Comparison of ENCODE assay signal across 8 mouse cellular contexts in genomic region chr3:106721397-106722027, GRCm38 (mm10). TPM values are rescaled to one million over a fixed set of nuclear protein-coding genes. Genes with fewer than 3 reads are reported as not detected.
DNase-seq lines count a peak whose midpoint lies in the region; ATAC-seq and TF ChIP-seq lines count a peak whose summit lies in the region.

No protein-coding gene starts in this region.

- peak overlapping the region; percentile 100 for H3K27ac ChIP-seq in bone marrow, adult 2 months (ENCODE audit: control insufficient read depth, insufficient read depth, low read depth, low read length, poor library complexity)
- peak overlapping the region; percentile 97 for H3K27ac ChIP-seq in embryonic facial prominence, embryonic 15.5 days (replicated peaks)
- H3K27ac ChIP-seq in limb, embryonic 14.5 days (replicated peaks; ENCODE audit: low read depth, low read length): peak overlapping the region; percentile 90
- H3K27ac ChIP-seq in midbrain, postnatal 0 days (ENCODE audit: low read depth, low read length): peak overlapping the region; percentile 98

- H3K9me3 ChIP-seq in embryonic facial prominence, embryonic 15.5 days (replicated peaks): no peaks in the 10 kb centered on the region
- H3K9me3 ChIP-seq in limb, embryonic 14.5 days (ENCODE audit: control insufficient read depth, low read length): no peaks in the 10 kb centered on the region
- H3K9me3 ChIP-seq in midbrain, postnatal 0 days (ENCODE audit: low read length): peaks cover 12% of the 10 kb centered on the region; the same call in 1 of the 2 replicates

- H3K27me3 ChIP-seq in embryonic facial prominence, embryonic 15.5 days: 0 out of 2 replicates have a peak, but pooled peaks cover 3% of the 10 kb centered on the region
- H3K27me3 ChIP-seq in limb, embryonic 14.5 days (ENCODE audit: control insufficient read depth, insufficient read depth, low read length): no peaks in the 10 kb centered on the region
- no peaks in the 10 kb centered on the region for H3K27me3 ChIP-seq in midbrain, postnatal 0 days (ENCODE audit: insufficient read depth, low read length)

- H3K4me1 ChIP-seq in bone marrow, adult 2 months (ENCODE audit: control insufficient read depth, insufficient read depth, low read length): no peaks in the 10 kb centered on the region
- H3K4me1 ChIP-seq in embryonic facial prominence, embryonic 15.5 days: no peaks in the 10 kb centered on the region
- H3K4me1 ChIP-seq in limb, embryonic 14.5 days (ENCODE audit: control insufficient read depth, insufficient read depth, low read length): no peaks in the 10 kb centered on the region
- H3K4me1 ChIP-seq in midbrain, postnatal 0 days (ENCODE audit: insufficient read depth, low read length): no peaks in the 10 kb centered on the region

- DNase-seq in 416B (ENCODE audit: low read depth): peak; percentile 100
- peak; percentile 98 for DNase-seq in heart, adult 8-10 months (ENCODE audit: low spot score)
- peak; percentile 99 for DNase-seq in kidney, adult 9 months
- DNase-seq in limb, embryonic 14.5 days (ENCODE audit: low spot score): peak; percentile 99
- DNase-seq in midbrain, postnatal 0 days (ENCODE audit: low spot score): peak; percentile 100
- DNase-seq in spleen, postnatal 14 days (ENCODE audit: low spot score in 2 of 2): peak; percentile 78 to 88

- peak; percentile 99 for ATAC-seq in embryonic facial prominence, embryonic 15.5 days (ENCODE audit: insufficient number of reproducible peaks, low FRiP score, low TSS enrichment, low read depth)
- ATAC-seq in limb, embryonic 14.5 days (ENCODE audit: low FRiP score, low read depth): peak; percentile 97
- ATAC-seq in midbrain, postnatal 0 days (ENCODE audit: low FRiP score): peak; percentile 100

- WGBS in bone marrow, adult 2 months: under 1% methylated on average over 31 of the region's 31 CpGs
- 2% methylated on average over 31 of the region's 31 CpGs for WGBS in embryonic facial prominence, embryonic 15.5 days
- 3% methylated on average over 31 of the region's 31 CpGs for WGBS in limb, embryonic 14.5 days
- WGBS in midbrain, postnatal 0 days: 2% methylated on average over 31 of the region's 31 CpGs

- peak overlapping the region; percentile 53 for H3K9ac ChIP-seq in embryonic facial prominence, embryonic 15.5 days
- H3K9ac ChIP-seq in limb, embryonic 14.5 days (ENCODE audit: low read depth, low read length, severe bottlenecking): peak overlapping the region; percentile 57
- peak overlapping the region; percentile 79 for H3K9ac ChIP-seq in midbrain, postnatal 0 days (replicated peaks; ENCODE audit: low read length, poor library complexity, severe bottlenecking)

- no peaks in the 10 kb centered on the region for H3K36me3 ChIP-seq in embryonic facial prominence, embryonic 15.5 days
- no peaks in the 10 kb centered on the region for H3K36me3 ChIP-seq in limb, embryonic 14.5 days (ENCODE audit: control insufficient read depth, insufficient read depth, low read length)
- no peaks in the 10 kb centered on the region for H3K36me3 ChIP-seq in midbrain, postnatal 0 days (ENCODE audit: insufficient read depth, low read length)

- peak overlapping the region; percentile 63 for H3K4me2 ChIP-seq in embryonic facial prominence, embryonic 15.5 days (replicated peaks)
- peak overlapping the region; percentile 60 for H3K4me2 ChIP-seq in limb, embryonic 14.5 days (replicated peaks; ENCODE audit: low read depth, low read length, severe bottlenecking)
- H3K4me2 ChIP-seq in midbrain, postnatal 0 days (ENCODE audit: low read depth, low read length, poor library complexity, severe bottlenecking): peak overlapping the region; percentile 52

- peak; percentile 55; the same call in 1 of the 2 replicates for TF ChIP-seq POLR2A in bone marrow, adult 2 months (IDR thresholded peaks at IDR 0.05; ENCODE audit: borderline replicate concordance, control insufficient read depth, low read depth, low read length)
- 0 out of 2 replicates have a peak, but pooled peaks have one; percentile 32 for TF ChIP-seq POLR2A in limb, embryonic 14.5 days (IDR thresholded peaks at IDR 0.05; ENCODE audit: borderline replicate concordance, extremely low read depth, insufficient read depth, insufficient read length)

- no peak for TF ChIP-seq CTCF in bone marrow, adult 2 months (IDR thresholded peaks at IDR 0.05; ENCODE audit: control insufficient read depth, insufficient read depth, low read length)
- TF ChIP-seq CTCF in midbrain, postnatal 0 days (IDR thresholded peaks at IDR 0.05): no peak

- peak overlapping the region; percentile 99 for H3K4me3 ChIP-seq in bone marrow, adult 2 months (replicated peaks; ENCODE audit: control insufficient read depth, low read depth, low read length)
- H3K4me3 ChIP-seq in embryonic facial prominence, embryonic 15.5 days (replicated peaks): peak overlapping the region; percentile 76
- H3K4me3 ChIP-seq in limb, embryonic 14.5 days (replicated peaks; ENCODE audit: low read length): peak overlapping the region; percentile 65
- H3K4me3 ChIP-seq in midbrain, postnatal 0 days (ENCODE audit: low read depth, low read length): peak overlapping the region; percentile 55

RNA-seq across cellular contexts. Expression of gene Lrif1, which starts 36.7 kb away (rescaled TPM):
- 5.6 and 12.8 TPM in 2 replicates for polyA plus RNA-seq in bone marrow, adult 2 months (2011; ENCODE audit: insufficient read depth, insufficient read length, low replicate concordance, missing spikeins)
- 12.0 and 12.2 TPM in 2 replicates for polyA plus RNA-seq in embryonic facial prominence, embryonic 15.5 days (2015; fragmentation: Nextera tagmentation; extraction: Ambion mirVana)
- total RNA-seq in heart, adult 8-10 months (2022): 10 to 100 TPM in 3 of 4 experiments, 1 to 10 TPM in 1; 9.1 to 13.4 (median 12.2) TPM
- 9.5 and 12.3 TPM in 2 replicates for polyA plus RNA-seq in limb, embryonic 14.5 days (2012; rRNA removed)
- 15.3 and 15.6 TPM in 2 replicates for polyA plus RNA-seq in limb, embryonic 14.5 days (2014; fragmentation: Nextera tagmentation; extraction: Ambion mirVana)
- total RNA-seq in midbrain, postnatal 0 days (2014; rRNA removed): 17.2 and 22.8 TPM in 2 replicates
- polyA plus RNA-seq in midbrain, postnatal 0 days (2015; fragmentation: Nextera tagmentation; extraction: Ambion mirVana): 17.0 and 18.1 TPM in 2 replicates

Comparison
In these comparisons a context has a peak if more than half of its experiments do, and no peak if none do; other contexts are left out.
1. Peak in every context shown above with its lines: DNase-seq, ATAC-seq, H3K4me3 ChIP-seq and H3K27ac ChIP-seq.